Mouse (Mus musculus): Measurements from ENCODE around the gene Gm49368. TPM values are rescaled to one million over a fixed set of nuclear protein-coding genes. Genes with fewer than 3 reads are reported as not detected.

Gene Gm49368
- total and polyA plus RNA-seq, 3 experiments = 0.23 TPM; not detected in 2

DNA sequence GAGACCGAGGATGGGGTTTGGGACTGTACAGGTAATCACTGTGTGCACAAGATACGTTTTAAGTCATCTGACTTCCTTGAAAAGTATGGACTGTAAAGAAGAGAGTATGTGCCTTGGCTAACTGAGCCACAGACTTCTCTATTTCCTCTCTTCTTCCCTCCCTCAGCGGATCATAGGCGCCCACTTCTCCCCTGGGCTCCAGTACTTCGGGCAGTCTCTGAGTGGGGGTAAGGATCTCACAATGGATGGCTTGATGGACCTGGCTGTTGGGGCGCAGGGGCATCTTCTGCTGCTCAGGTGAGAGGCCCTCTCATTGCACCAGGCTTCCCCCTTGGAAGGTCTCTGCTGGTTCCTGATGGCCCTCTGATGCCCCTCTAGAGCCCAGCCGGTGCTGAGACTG is 45.0 kb downstream of the Gm49368 start:
- Histone ChIP-seq H3K4me3 (no peak overlapping the region), H3K79me2 (replicated peaks; ENCODE audit: control insufficient read depth, insufficient read depth, low read length) (no peaks in the 10 kb centered on the region), H3K4me1 (ENCODE audit: control insufficient read depth, insufficient read depth, low read length) (no peaks in the 10 kb centered on the region), H3K27ac (no peak overlapping the region), H3K9ac (ENCODE audit: low read depth, low read length) (no peak overlapping the region), H3K36me3 (ENCODE audit: control insufficient read depth, insufficient read depth, low read length) (no peaks in the 10 kb centered on the region), H3K27me3 (ENCODE audit: control insufficient read depth, insufficient read depth, low read length) (no peaks in the 10 kb centered on the region)
- TF ChIP-seq POLR2A (IDR thresholded peaks at IDR 0.05; ENCODE audit: insufficient read depth, low read depth, low read length) (no peak), EP300 (IDR thresholded peaks at IDR 0.05; ENCODE audit: insufficient read depth, low read depth, low read length) (no peak), CTCF (IDR thresholded peaks at IDR 0.05) (no peak)
- DNase-seq = no peak
- intact Hi-C loops (cut with DNase I) = no loop called here
- WGBS = 85% methylated on average over 7 of the region's 7 CpGs

DNA sequence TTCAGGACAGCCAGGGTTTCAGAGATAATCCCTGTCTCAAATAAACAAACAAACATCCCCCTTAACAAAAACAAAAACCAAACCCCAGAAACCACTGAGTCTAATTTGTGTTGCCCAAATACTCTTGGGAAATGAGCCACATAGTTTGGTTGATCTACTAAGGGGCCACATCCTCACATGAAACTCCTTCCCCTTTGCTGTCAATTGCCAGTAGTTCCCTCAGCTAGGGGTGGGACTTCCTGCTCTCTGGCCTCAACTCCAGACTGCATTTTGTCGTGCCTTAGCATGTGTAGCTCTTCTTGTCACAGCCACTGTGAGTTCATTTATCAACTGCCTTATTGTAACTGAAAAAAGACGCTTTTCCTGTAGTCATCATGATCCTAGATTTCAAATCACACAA is 47.8 kb downstream of the Gm49368 start:
- Histone ChIP-seq H3K27ac (no peak overlapping the region), H3K4me1 (ENCODE audit: control insufficient read depth, insufficient read depth, low read length) (no peaks in the 10 kb centered on the region), H3K27me3 (ENCODE audit: control insufficient read depth, insufficient read depth, low read length) (no peaks in the 10 kb centered on the region), H3K79me2 (replicated peaks; ENCODE audit: control insufficient read depth, insufficient read depth, low read length) (no peaks in the 10 kb centered on the region), H3K9ac (ENCODE audit: low read depth, low read length) (no peak overlapping the region), H3K4me3 (no peak overlapping the region), H3K36me3 (ENCODE audit: control insufficient read depth, insufficient read depth, low read length) (no peaks in the 10 kb centered on the region)
- WGBS = 56% methylated on average over 2 of the region's 2 CpGs
- no peak for TF ChIP-seq CTCF (IDR thresholded peaks at IDR 0.05)
- no peak for TF ChIP-seq POLR2A (IDR thresholded peaks at IDR 0.05; ENCODE audit: insufficient read depth, low read depth, low read length)
- no peak for TF ChIP-seq EP300 (IDR thresholded peaks at IDR 0.05; ENCODE audit: insufficient read depth, low read depth, low read length)
- DNase-seq = no peak
- intact Hi-C loops (cut with DNase I) = no loop called here

DNA sequence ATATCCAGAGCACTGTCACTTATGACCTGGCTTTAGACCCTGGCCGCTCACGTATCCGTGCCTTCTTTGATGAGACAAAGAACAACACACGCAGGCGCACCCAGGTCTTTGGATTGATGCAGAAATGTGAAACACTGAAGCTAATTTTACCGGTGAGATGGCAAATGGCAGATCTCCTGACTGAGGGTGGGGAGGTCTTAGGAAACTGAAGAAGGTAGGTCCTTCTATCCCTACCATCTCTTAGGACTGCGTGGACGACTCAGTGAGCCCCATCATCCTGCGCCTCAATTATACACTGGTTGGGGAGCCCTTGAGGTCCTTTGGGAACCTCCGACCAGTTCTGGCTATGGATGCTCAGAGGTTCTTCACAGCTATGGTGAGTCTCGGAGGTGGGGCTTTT is 49.6 kb downstream of the Gm49368 start:
- Histone ChIP-seq H3K4me1 (ENCODE audit: control insufficient read depth, insufficient read depth, low read length) (no peaks in the 10 kb centered on the region), H3K27ac (no peak overlapping the region), H3K9ac (ENCODE audit: low read depth, low read length) (no peak overlapping the region), H3K79me2 (replicated peaks; ENCODE audit: control insufficient read depth, insufficient read depth, low read length) (no peaks in the 10 kb centered on the region), H3K36me3 (ENCODE audit: control insufficient read depth, insufficient read depth, low read length) (no peaks in the 10 kb centered on the region), H3K4me3 (no peak overlapping the region), H3K27me3 (ENCODE audit: control insufficient read depth, insufficient read depth, low read length) (no peaks in the 10 kb centered on the region)
- 89% methylated on average over 11 of the region's 11 CpGs for WGBS
- no peak for DNase-seq
- TF ChIP-seq CTCF (IDR thresholded peaks at IDR 0.05) (no peak), POLR2A (IDR thresholded peaks at IDR 0.05; ENCODE audit: insufficient read depth, low read depth, low read length) (no peak)
- intact Hi-C loops (cut with DNase I) = no loop called here

- H3K27ac ChIP-seq = no peak overlapping the region
- no peaks in the 10 kb centered on the region for H3K4me1 ChIP-seq (ENCODE audit: control insufficient read depth, insufficient read depth, low read length)
- no peak for TF ChIP-seq EP300 (IDR thresholded peaks at IDR 0.05; ENCODE audit: insufficient read depth, low read depth, low read length)
- no peak for TF ChIP-seq CTCF (IDR thresholded peaks at IDR 0.05)
- TF ChIP-seq POLR2A (IDR thresholded peaks at IDR 0.05; ENCODE audit: insufficient read depth, low read depth, low read length) = no peak
- no peak for DNase-seq
- no peaks in the 10 kb centered on the region for H3K27me3 ChIP-seq (ENCODE audit: control insufficient read depth, insufficient read depth, low read length)
- WGBS = 90% methylated on average over 11 of the region's 11 CpGs
- no peak overlapping the region for H3K4me3 ChIP-seq
- H3K79me2 ChIP-seq (replicated peaks; ENCODE audit: control insufficient read depth, insufficient read depth, low read length) = no peaks in the 10 kb centered on the region
- H3K9ac ChIP-seq (ENCODE audit: low read depth, low read length) = no peak overlapping the region
- intact Hi-C loops (cut with DNase I) = no loop called here
- H3K36me3 ChIP-seq (ENCODE audit: control insufficient read depth, insufficient read depth, low read length) = no peaks in the 10 kb centered on the region
These were observed 52.1 kb downstream of the Gm49368 start for GRCm38 (mm10) chr7:128114371-128115105.

- no peaks in the 10 kb centered on the region for H3K36me3 ChIP-seq (ENCODE audit: control insufficient read depth, insufficient read depth, low read length)
- H3K79me2 ChIP-seq (replicated peaks; ENCODE audit: control insufficient read depth, insufficient read depth, low read length) = no peaks in the 10 kb centered on the region
- intact Hi-C loops (cut with DNase I) = no loop called here
- DNase-seq = no peak
- no peak overlapping the region for H3K9ac ChIP-seq (ENCODE audit: low read depth, low read length)
- no peak overlapping the region for H3K4me3 ChIP-seq
- no peaks in the 10 kb centered on the region for H3K4me1 ChIP-seq (ENCODE audit: control insufficient read depth, insufficient read depth, low read length)
- no peak for TF ChIP-seq EP300 (IDR thresholded peaks at IDR 0.05; ENCODE audit: insufficient read depth, low read depth, low read length)
- TF ChIP-seq CTCF (IDR thresholded peaks at IDR 0.05) = no peak
- no peak for TF ChIP-seq POLR2A (IDR thresholded peaks at IDR 0.05; ENCODE audit: insufficient read depth, low read depth, low read length)
- WGBS = 63% methylated on average over 5 of the region's 5 CpGs
- H3K27me3 ChIP-seq (ENCODE audit: control insufficient read depth, insufficient read depth, low read length) = no peaks in the 10 kb centered on the region
- H3K27ac ChIP-seq = no peak overlapping the region
These were observed 52.9 kb downstream of the Gm49368 start for GRCm38 (mm10) chr7:128115211-128115958.

GRCm38 (mm10) chr7:128116396-128116795 is 53.9 kb downstream of the Gm49368 start:
- TF ChIP-seq EP300 (IDR thresholded peaks at IDR 0.05; ENCODE audit: insufficient read depth, low read depth, low read length) (no peak), CTCF (IDR thresholded peaks at IDR 0.05) (no peak), POLR2A (IDR thresholded peaks at IDR 0.05; ENCODE audit: insufficient read depth, low read depth, low read length) (no peak)
- intact Hi-C loops (cut with DNase I) = no loop called here
- no peaks in the 10 kb centered on the region for H3K27me3 ChIP-seq (ENCODE audit: control insufficient read depth, insufficient read depth, low read length)
- no peak for DNase-seq
- no peak overlapping the region for H3K4me3 ChIP-seq
- no peak overlapping the region for H3K27ac ChIP-seq
- no peaks in the 10 kb centered on the region for H3K4me1 ChIP-seq (ENCODE audit: control insufficient read depth, insufficient read depth, low read length)
- no peak overlapping the region for H3K9ac ChIP-seq (ENCODE audit: low read depth, low read length)
- WGBS = 92% methylated on average over 5 of the region's 5 CpGs
- no peaks in the 10 kb centered on the region for H3K79me2 ChIP-seq (replicated peaks; ENCODE audit: control insufficient read depth, insufficient read depth, low read length)
- no peaks in the 10 kb centered on the region for H3K36me3 ChIP-seq (ENCODE audit: control insufficient read depth, insufficient read depth, low read length)
